In the genomic region with DNA sequence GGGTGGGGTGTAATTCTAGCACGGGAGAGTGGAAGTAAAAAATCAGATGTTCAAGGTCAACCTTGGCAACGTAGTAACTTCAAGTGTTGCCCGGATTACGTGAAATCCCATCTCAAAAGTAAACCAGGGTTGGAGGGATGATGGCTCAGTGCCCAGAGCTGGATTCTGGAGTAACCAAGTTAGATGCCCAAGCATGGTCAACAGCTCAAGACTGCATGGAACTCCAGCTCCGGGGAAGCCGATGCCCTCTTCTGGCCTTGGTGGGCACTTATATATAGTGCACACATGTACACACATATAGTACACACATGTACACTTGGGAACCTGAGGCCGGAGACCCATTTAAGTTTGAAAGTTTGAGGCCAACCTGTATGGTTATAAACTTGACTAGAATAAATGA, we compare ENCODE assay signal across 16 mouse cellular contexts. TPM values are rescaled to one million over a fixed set of nuclear protein-coding genes. Genes with fewer than 3 reads are reported as not detected.
DNase-seq lines count a peak whose midpoint lies in the region; ATAC-seq and TF ChIP-seq lines count a peak whose summit lies in the region.
"Had no signal": no experiment of that assay in that cellular context is flagged by ENCODE, and none has a peak within 500 bp of the region (broad histone marks: within the 10 kb centered on the region; RNA-seq: fewer than 3 reads in every experiment).

No protein-coding gene starts in this region.

- H3K36me3 ChIP-seq in MEL (ENCODE audit: control insufficient read depth in 1 of 2, insufficient read depth in 2 of 2, low read length in 2 of 2): peaks cover 0 to 12% of the 10 kb centered on the region in 2 experiments; a peak in 2 of 4 replicates
- H3K36me3 ChIP-seq in liver, embryonic 14.5 days (replicated peaks; ENCODE audit: control insufficient read depth, insufficient read depth, low read depth): no peaks in the 10 kb centered on the region

- H3K9me3 ChIP-seq in MEL (replicated peaks; ENCODE audit: insufficient read depth, low read length): no peaks in the 10 kb centered on the region
- H3K9me3 ChIP-seq in liver, embryonic 14.5 days (ENCODE audit: control insufficient read depth, low read length): no peaks in the 10 kb centered on the region
- H3K9me3 ChIP-seq: limb, embryonic 15.5 days; midbrain, embryonic 12.5 days had no signal

- H3K4me3 ChIP-seq in MEL (ENCODE audit: control insufficient read depth in 1 of 2, insufficient read depth in 1 of 2, low read depth in 2 of 2, low read length in 2 of 2): no peak overlapping the region
- H3K4me3 ChIP-seq in liver, embryonic 14.5 days (ENCODE audit: insufficient read depth in 1 of 2, low read depth in 2 of 2, low read length in 2 of 2): no peak overlapping the region
- H3K4me3 ChIP-seq: midbrain, embryonic 12.5 days had no signal

- H3K27me3 ChIP-seq in MEL (ENCODE audit: control insufficient read depth in 1 of 2, insufficient read depth in 2 of 2, low read length in 2 of 2): no peaks in the 10 kb centered on the region
- H3K27me3 ChIP-seq in liver, embryonic 14.5 days (ENCODE audit: control insufficient read depth, insufficient read depth, low read length): no peaks in the 10 kb centered on the region
- H3K27me3 ChIP-seq: CH12.LX; limb, embryonic 15.5 days; midbrain, embryonic 12.5 days had no signal

- TF ChIP-seq POLR2A in MEL (IDR thresholded peaks at IDR 0.05; ENCODE audit: control insufficient read depth in 1 of 2, insufficient read depth in 1 of 2, low read depth in 1 of 2, low read length in 2 of 2, poor library complexity in 1 of 2): no peak

- TF ChIP-seq RAD21 in MEL (IDR thresholded peaks at IDR 0.05; ENCODE audit: low read depth, low read length): no peak

- peak in 2 of 3 experiments; percentile 6 to 26; a peak in 2 of 6 replicates for TF ChIP-seq CTCF in MEL (IDR thresholded peaks at IDR 0.05 in 2 of 3, conservative IDR thresholded peaks at IDR 0.05 in 1 of 3; ENCODE audit: control insufficient read depth in 1 of 3, insufficient read depth in 1 of 3, low read depth in 2 of 3, low read length in 3 of 3, poor library complexity in 1 of 3, severe bottlenecking in 1 of 3)
- TF ChIP-seq CTCF in liver, embryonic 14.5 days (IDR thresholded peaks at IDR 0.05; ENCODE audit: low read depth): 0 out of 2 replicates have a peak, but pooled peaks have one; percentile 15

- WGBS in liver, embryonic 14.5 days (ENCODE audit: insufficient replicate concordance): 91% methylated on average over 7 of the region's 7 CpGs

- ATAC-seq in liver, embryonic 14.5 days (ENCODE audit: insufficient read depth): no peak

- no peak overlapping the region for H3K27ac ChIP-seq in MEL (ENCODE audit: control insufficient read depth, low read depth, low read length)
- no peak overlapping the region for H3K27ac ChIP-seq in liver, embryonic 14.5 days
- H3K27ac ChIP-seq: midbrain, embryonic 12.5 days had no signal

- peaks cover 4% of the 10 kb centered on the region; the same call in 1 of the 2 replicates for H3K79me2 ChIP-seq in MEL (ENCODE audit: control insufficient read depth, insufficient read depth, low read length, poor library complexity)

- peak; percentile 21 for DNase-seq in adrenal gland, postnatal 14 days
- no peak for DNase-seq in adrenal gland, postnatal 25 days
- DNase-seq in kidney, postnatal 10 days: peak; percentile 23
- no peak for DNase-seq in kidney, postnatal 36 days
- DNase-seq in MEL (ENCODE audit: low read depth, low spot score): no peak
- no peak for DNase-seq in liver, embryonic 14.5 days (ENCODE audit: low read depth in 3 of 3, low spot score in 3 of 3)
- no peak for DNase-seq in layer of hippocampus, postnatal 14 days (ENCODE audit: low spot score in 2 of 2)
- no peak for DNase-seq in ovary, postnatal 14 days (ENCODE audit: low spot score)
- DNase-seq: cerebellum, adult 18-20 months; kidney, postnatal 25 days; lung, postnatal 4 days; spleen, adult 18-20 months had no signal

- no peak overlapping the region; the same call in 1 of the 2 replicates for H3K4me2 ChIP-seq in liver, embryonic 14.5 days (ENCODE audit: low read depth)

- H3K4me1 ChIP-seq in MEL (ENCODE audit: control insufficient read depth in 1 of 2, insufficient read depth in 2 of 2, low read length in 2 of 2): peaks cover 0 to 8% of the 10 kb centered on the region in 2 experiments; a peak in 3 of 4 replicates
- H3K4me1 ChIP-seq in liver, embryonic 14.5 days (replicated peaks; ENCODE audit: control insufficient read depth in 2 of 2, insufficient read depth in 2 of 2, low read length in 1 of 2): peaks cover 9 to 11% of the 10 kb centered on the region in 2 experiments

- TF ChIP-seq EP300 in MEL (IDR thresholded peaks at IDR 0.05; ENCODE audit: low read depth in 1 of 2, low read length in 2 of 2): no peak
- TF ChIP-seq EP300 in liver, embryonic 14.5 days (IDR thresholded peaks at IDR 0.05; ENCODE audit: low read depth): no peak

- no peak overlapping the region for H3K9ac ChIP-seq in MEL (ENCODE audit: control insufficient read depth, low read depth, low read length, poor library complexity, severe bottlenecking)
- no peak overlapping the region for H3K9ac ChIP-seq in liver, embryonic 14.5 days (replicated peaks)
- H3K9ac ChIP-seq: midbrain, embryonic 12.5 days had no signal

TF ChIP-seq in MEL, 35 proteins besides CTCF, POLR2A, EP300 and RAD21:
- no peak for TF ChIP-seq NRF1 (IDR thresholded peaks at IDR 0.05; ENCODE audit: insufficient read depth, low read depth, low read length, poor library complexity, severe bottlenecking)
TF ChIP-seq in MEL: peak in this region for 0.

RNA-seq across cellular contexts. Expression of a gene that starts 2.2 kb away (rescaled TPM):
- total RNA-seq in adrenal gland, postnatal 14 days (2021): 17.8 and 18.4 TPM in 2 replicates
- total RNA-seq in adrenal gland, postnatal 25 days (2021): 27.2 and 33.0 TPM in 2 replicates
- 7.1 and 7.6 TPM in 2 replicates for total RNA-seq in MEL (2012; rRNA removed)
- 10 to 100 TPM in 1 of 2 experiments, not detected in 1; 32.5 TPM for polyA plus RNA-seq in MEL (2012; ENCODE audit: insufficient read depth in 1 of 2, insufficient read length in 2 of 2, low read depth in 1 of 2, low replicate concordance in 2 of 2, missing spikeins in 1 of 2)
- 8.1 and 8.3 TPM in 2 replicates for polyA plus RNA-seq in liver, embryonic 14.5 days (2012; rRNA removed)
- polyA plus RNA-seq in liver, embryonic 14.5 days (2014; fragmentation: Nextera tagmentation; extraction: Ambion mirVana): 16.3 and 19.8 TPM in 2 replicates
- total RNA-seq in layer of hippocampus, postnatal 14 days (2021): 1 to 10 TPM; 7.9 to 9.4 TPM

RNA-seq across cellular contexts. Expression of a gene that starts 28.0 kb away (rescaled TPM):
- 136 and 141 TPM in 2 replicates for total RNA-seq in adrenal gland, postnatal 14 days (2021)
- 88.7 and 108 TPM in 2 replicates for total RNA-seq in adrenal gland, postnatal 25 days (2021)
- not detected in 2 replicates for total RNA-seq in MEL (2012; rRNA removed)
- under 1 TPM in 1 of 2 experiments, not detected in 1; 0.21 TPM for polyA plus RNA-seq in MEL (2012; ENCODE audit: insufficient read depth in 1 of 2, insufficient read length in 2 of 2, low read depth in 1 of 2, low replicate concordance in 2 of 2, missing spikeins in 1 of 2)
- polyA plus RNA-seq in liver, embryonic 14.5 days (2012; rRNA removed): 14.5 and 14.8 TPM in 2 replicates
- 14.5 and 16.5 TPM in 2 replicates for polyA plus RNA-seq in liver, embryonic 14.5 days (2014; fragmentation: Nextera tagmentation; extraction: Ambion mirVana)
- 10 to 100 TPM; 35.3 to 37.6 TPM for total RNA-seq in layer of hippocampus, postnatal 14 days (2021)

RNA-seq across cellular contexts. Expression of a gene that starts 34.5 kb away (rescaled TPM):
- 0.90 and 1.9 TPM in 2 replicates for total RNA-seq in adrenal gland, postnatal 14 days (2021)
- 0.76 and 1.6 TPM in 2 replicates for total RNA-seq in adrenal gland, postnatal 25 days (2021)
- total RNA-seq in MEL (2012; rRNA removed): not detected in 2 replicates
- polyA plus RNA-seq in MEL (2012; ENCODE audit: insufficient read depth in 1 of 2, insufficient read length in 2 of 2, low read depth in 1 of 2, low replicate concordance in 2 of 2, missing spikeins in 1 of 2): under 1 TPM in 1 of 2 experiments, not detected in 1; 0.03 TPM
- polyA plus RNA-seq in liver, embryonic 14.5 days (2012; rRNA removed): 0.01 TPM in 1 of 2 replicates, not detected in the other
- not detected in 2 replicates for polyA plus RNA-seq in liver, embryonic 14.5 days (2014; fragmentation: Nextera tagmentation; extraction: Ambion mirVana)
- under 1 TPM in 1 of 2 experiments, not detected in 1; 0.10 TPM for total RNA-seq in layer of hippocampus, postnatal 14 days (2021)
- total RNA-seq: hematopoietic stem cell, adult 5-6 weeks had no signal
- polyA plus RNA-seq: midbrain, embryonic 12.5 days had no signal

RNA-seq across cellular contexts. Expression of a gene that starts 35.3 kb away (rescaled TPM):
- 5.7 and 10.0 TPM in 2 replicates for total RNA-seq in adrenal gland, postnatal 14 days (2021)
- 3.6 and 5.9 TPM in 2 replicates for total RNA-seq in adrenal gland, postnatal 25 days (2021)
- total RNA-seq in MEL (2012; rRNA removed): 0.54 and 2.2 TPM in 2 replicates
- 1 to 10 TPM in 1 of 2 experiments, not detected in 1; 2.7 TPM for polyA plus RNA-seq in MEL (2012; ENCODE audit: insufficient read depth in 1 of 2, insufficient read length in 2 of 2, low read depth in 1 of 2, low replicate concordance in 2 of 2, missing spikeins in 1 of 2)
- 0.17 and 0.28 TPM in 2 replicates for polyA plus RNA-seq in liver, embryonic 14.5 days (2012; rRNA removed)
- polyA plus RNA-seq in liver, embryonic 14.5 days (2014; fragmentation: Nextera tagmentation; extraction: Ambion mirVana): not detected in 2 replicates
- 1 to 10 TPM in 1 of 2 experiments, under 1 TPM in 1; 0.81 to 2.7 TPM for total RNA-seq in layer of hippocampus, postnatal 14 days (2021)
- total RNA-seq: hematopoietic stem cell, adult 5-6 weeks had no signal

RNA-seq across cellular contexts. Expression of a gene that starts 47.7 kb away (rescaled TPM):
- 38.6 and 42.0 TPM in 2 replicates for total RNA-seq in adrenal gland, postnatal 14 days (2021)
- 49.2 and 55.8 TPM in 2 replicates for total RNA-seq in adrenal gland, postnatal 25 days (2021)
- total RNA-seq in MEL (2012; rRNA removed): 7.9 and 8.6 TPM in 2 replicates
- polyA plus RNA-seq in MEL (2012; ENCODE audit: insufficient read depth in 1 of 2, insufficient read length in 2 of 2, low read depth in 1 of 2, low replicate concordance in 2 of 2, missing spikeins in 1 of 2): 1 to 10 TPM in 1 of 2 experiments, not detected in 1; 8.0 TPM
- polyA plus RNA-seq in liver, embryonic 14.5 days (2012; rRNA removed): 3.0 and 3.9 TPM in 2 replicates
- 8.9 and 11.1 TPM in 2 replicates for polyA plus RNA-seq in liver, embryonic 14.5 days (2014; fragmentation: Nextera tagmentation; extraction: Ambion mirVana)
- 10 to 100 TPM; 45.1 to 46.2 TPM for total RNA-seq in layer of hippocampus, postnatal 14 days (2021)

Comparison
In these comparisons a context has a peak if more than half of its experiments do, and no peak if none do; other contexts are left out.
1. DNase-seq: peak in adrenal gland, postnatal 14 days (single experiment) and kidney, postnatal 10 days (single experiment); none in adrenal gland, postnatal 25 days (single experiment), kidney, postnatal 36 days (0 of 2), MEL (single experiment), liver, embryonic 14.5 days (0 of 3), layer of hippocampus, postnatal 14 days (0 of 2) and ovary, postnatal 14 days (single experiment).
2. RNA of a gene that starts 28.0 kb away (total RNA-seq): 136 to 141 TPM in adrenal gland, postnatal 14 days, 88.7 to 108 TPM in adrenal gland, postnatal 25 days and 35.3 to 37.6 TPM in layer of hippocampus, postnatal 14 days; not detected in MEL; every median in the first group is over 10 times any median in the second.